9 mouse cellular contexts compared by ENCODE assay signal in genomic region chr4:155246691-155247105, GRCm38 (mm10). TPM values are rescaled to one million over a fixed set of nuclear protein-coding genes. Genes with fewer than 3 reads are reported as not detected.
A peak's percentile ranks its signal among the peaks of the same experiment; 100 is the strongest.
DNase-seq lines count a peak whose midpoint lies in the region; ATAC-seq and TF ChIP-seq lines count a peak whose summit lies in the region.
"Had no signal": no experiment of that assay in that cellular context is flagged by ENCODE, and none has a peak within 500 bp of the region (broad histone marks: within the 10 kb centered on the region; RNA-seq: fewer than 3 reads in every experiment).

No protein-coding gene starts in this region.

- H3K9ac ChIP-seq in hindbrain, embryonic 14.5 days = no peak overlapping the region; the same call in 1 of the 2 replicates

- peak overlapping the region; percentile 0 for H3K4me3 ChIP-seq in megakaryocyte, embryonic 14.5 days (replicated peaks)
- no peak overlapping the region for H3K4me3 ChIP-seq in hindbrain, embryonic 14.5 days (replicated peaks; ENCODE audit: low read length)
- peak overlapping the region; percentile 17; the same call in 1 of the 2 replicates for H3K4me3 ChIP-seq in left cerebral cortex, adult 2 months
- H3K4me3 ChIP-seq: heart, adult 2 months had no signal

- intact Hi-C loops in left cerebral cortex, adult 2 months (cut with DNase I) = no loop called here

- peaks cover 9% of the 10 kb centered on the region for H3K36me3 ChIP-seq in megakaryocyte, embryonic 14.5 days (replicated peaks; ENCODE audit: low read length)
- no peaks in the 10 kb centered on the region for H3K36me3 ChIP-seq in hindbrain, embryonic 14.5 days (replicated peaks; ENCODE audit: control insufficient read depth, insufficient read depth)

- H3K27me3 ChIP-seq in megakaryocyte, embryonic 14.5 days (replicated peaks) = peaks cover 8% of the 10 kb centered on the region
- H3K27me3 ChIP-seq in hindbrain, embryonic 14.5 days (ENCODE audit: control insufficient read depth, insufficient read depth, low read length) = no peaks in the 10 kb centered on the region

- no peak for ATAC-seq in megakaryocyte, adult 5-6 weeks (ENCODE audit: poor library complexity, severe bottlenecking)
- 0 out of 2 replicates have a peak, but pooled peaks have one; percentile 19 for ATAC-seq in hindbrain, embryonic 14.5 days (ENCODE audit: low FRiP score)

- H3K9me3 ChIP-seq in megakaryocyte, embryonic 14.5 days = no peaks in the 10 kb centered on the region
- H3K9me3 ChIP-seq in hindbrain, embryonic 14.5 days (ENCODE audit: control insufficient read depth, low read length) = no peaks in the 10 kb centered on the region

- 68% methylated on average over 12 of the region's 12 CpGs for WGBS in hindbrain, embryonic 14.5 days

- TF ChIP-seq CTCF in left cerebral cortex, adult 2 months (IDR thresholded peaks at IDR 0.05) = peak; percentile 21; the same call in 1 of the 2 replicates

- H3K27ac ChIP-seq in hindbrain, embryonic 14.5 days = no peak overlapping the region; the same call in 1 of the 2 replicates
- H3K27ac ChIP-seq in left cerebral cortex, adult 2 months = peak overlapping the region; percentile 69
- H3K27ac ChIP-seq: heart, adult 2 months had no signal

- peaks cover 81% of the 10 kb centered on the region for H3K4me1 ChIP-seq in megakaryocyte, embryonic 14.5 days
- H3K4me1 ChIP-seq in hindbrain, embryonic 14.5 days (replicated peaks; ENCODE audit: control insufficient read depth, insufficient read depth, low read length) = peaks cover 13% of the 10 kb centered on the region

- peak; percentile 88 to 94 for DNase-seq in cerebellum, postnatal 10 days
- no peak for DNase-seq in hindbrain, embryonic 14.5 days (ENCODE audit: low spot score)
- peak; percentile 72 to 76 for DNase-seq in left cerebral cortex, adult 2 months (ENCODE audit: extremely low spot score in 1 of 2, low spot score in 2 of 2)
- peak; percentile 64 for DNase-seq in skeletal muscle tissue, adult 2 months (ENCODE audit: low read depth, low spot score)
- DNase-seq in c-Kit-positive CD71-positive TER-119-positive erythroid progenitor cells, embryonic 14.5 days (ENCODE audit: low spot score) = no peak
- DNase-seq in adrenal gland, postnatal 25 days = no peak

- H3K4me2 ChIP-seq in hindbrain, embryonic 14.5 days (replicated peaks) = no peak overlapping the region

RNA-seq across cellular contexts. Expression of gene Faap20, which starts 2.9 kb away (rescaled TPM):
- polyA plus RNA-seq in megakaryocyte, embryonic 14.5 days (2012; ENCODE audit: insufficient read depth, low replicate concordance) = 51.4 and 87.5 TPM in 2 replicates
- total RNA-seq in megakaryocyte, adult 5-6 weeks (2015) = 32.6 and 34.2 TPM in 2 replicates
- 11.7 and 18.3 TPM in 2 replicates for total RNA-seq in megakaryocyte, adult 5-6 weeks (2017)
- polyA plus RNA-seq in hindbrain, embryonic 14.5 days (2014; fragmentation: Nextera tagmentation; extraction: Ambion mirVana) = 69.0 and 76.0 TPM in 2 replicates
- 10 to 100 TPM; 25.9 to 28.8 TPM for total RNA-seq in left cerebral cortex, adult 2 months (2021)
- total RNA-seq in adrenal gland, postnatal 25 days (2021) = 45.9 and 55.2 TPM in 2 replicates

RNA-seq across cellular contexts. Expression of gene Ski, which starts 24.3 kb away (rescaled TPM):
- 31.5 and 38.7 TPM in 2 replicates for polyA plus RNA-seq in megakaryocyte, embryonic 14.5 days (2012; ENCODE audit: insufficient read depth, low replicate concordance)
- total RNA-seq in megakaryocyte, adult 5-6 weeks (2015) = 41.5 and 42.9 TPM in 2 replicates
- 12.4 and 13.3 TPM in 2 replicates for total RNA-seq in megakaryocyte, adult 5-6 weeks (2017)
- 15.1 and 15.6 TPM in 2 replicates for polyA plus RNA-seq in hindbrain, embryonic 14.5 days (2014; fragmentation: Nextera tagmentation; extraction: Ambion mirVana)
- total RNA-seq in left cerebral cortex, adult 2 months (2021) = 100 to 1,000 TPM; 113 to 119 TPM
- total RNA-seq in adrenal gland, postnatal 25 days (2021) = 73.5 and 93.3 TPM in 2 replicates

Comparison
In these comparisons a context has a peak if more than half of its experiments do, and no peak if none do; other contexts are left out.
1. DNase-seq: peak in cerebellum, postnatal 10 days (2 of 2), left cerebral cortex, adult 2 months (2 of 2) and skeletal muscle tissue, adult 2 months (single experiment); none in hindbrain, embryonic 14.5 days (single experiment), c-Kit-positive CD71-positive TER-119-positive erythroid progenitor cells, embryonic 14.5 days (single experiment) and adrenal gland, postnatal 25 days (single experiment).